Mouse (Mus musculus) heart, postnatal 0 days (tissue): ENCODE measurements around the gene Ptpn3.

ENCODE experiments used
- CTCF ChIP-seq: IDR thresholded peaks from 2 replicates; pipeline ENCODE4 v1.5.1; 2016; ENCODE audit warnings: antibody characterized with exemption, control low read depth, low read depth
- EP300 ChIP-seq: IDR thresholded peaks from 2 replicates; pipeline ENCODE4 v1.6.1; 2016; ENCODE audit warnings: antibody characterized with exemption, low read depth

DNA sequence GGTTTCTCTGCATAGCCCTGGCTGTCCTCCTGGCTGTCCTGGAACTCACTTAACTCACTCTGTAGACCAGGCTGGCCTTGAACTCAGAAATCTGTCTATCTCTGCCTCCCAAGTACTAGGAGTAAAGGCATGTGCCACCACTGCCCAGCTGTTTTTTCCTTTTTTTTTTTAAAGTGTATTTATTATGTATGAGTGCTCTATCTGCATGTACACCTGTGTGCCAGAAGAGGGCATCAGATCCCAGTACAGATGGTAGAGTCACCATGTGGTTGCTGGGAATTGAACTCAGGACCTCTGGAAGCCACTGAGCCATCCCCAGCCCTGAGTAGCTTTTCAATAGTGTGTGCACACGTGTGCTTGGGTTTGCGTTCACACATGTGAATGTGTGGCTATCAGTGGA lies 76.9 kb downstream of the Ptpn3 start:
- TF ChIP-seq EP300 (no peak), CTCF (no peak)
